Mouse (Mus musculus) midbrain, embryonic 14.5 days (tissue): ENCODE measurements at regions not wholly inside any gene's neighbourhood (a gene's known extent, or its start where the extent isn't known, plus 50 kb on each side); places are given as distances from the start of the nearest gene placed in this dataset.

Experiments used
- ATAC-seq: fragments of 200-750 bp; cut with Nextera tagmentation; 2 replicates; pipeline ENCODE4 v1.8.0; 2017; ENCODE audit warnings: moderate number of reproducible peaks, moderate library complexity; ENCODE audit not compliant: low FRiP score, low TSS enrichment
- DNase-seq: peaks from one replicate; pipeline ENCODE4 v3.0.0-alpha.2; 2015
- H3K27ac ChIP-seq: fragments of 300-500 bp; sonication (generic); replicated peaks from 2 replicates; pipeline ENCODE4 v1.5.1; 2014; ENCODE audit warnings: mild to moderate bottlenecking, low read depth, low read length, moderate library complexity
- H3K27me3 ChIP-seq: fragments of 300-500 bp; sonication (generic); 2 replicates; pipeline ENCODE4 v1.6.1; 2014; ENCODE audit warnings: low read length, control low read depth, mixed read lengths; ENCODE audit not compliant: control insufficient read depth, insufficient read depth
- H3K36me3 ChIP-seq: fragments of 300-500 bp; sonication (generic); 2 replicates; pipeline ENCODE4 v1.6.1; 2014; ENCODE audit warnings: low read length, control low read depth; ENCODE audit not compliant: control insufficient read depth, insufficient read depth
- H3K4me1 ChIP-seq: fragments of 300-500 bp; sonication (generic); 2 replicates; pipeline ENCODE4 v1.6.1; 2014; ENCODE audit warnings: mild to moderate bottlenecking, antibody characterized with exemption, low read length, control low read depth; ENCODE audit not compliant: control insufficient read depth, insufficient read depth
- H3K4me2 ChIP-seq: fragments of 300-500 bp; sonication (generic); 2 replicates; pipeline ENCODE4 v1.6.1; 2014; ENCODE audit warnings: mild to moderate bottlenecking, low read length, moderate library complexity
- H3K4me3 ChIP-seq: fragments of 300-500 bp; sonication (generic); replicated peaks from 2 replicates; pipeline ENCODE4 v1.5.1; 2014; ENCODE audit warnings: low read depth, low read length
- H3K9ac ChIP-seq: fragments of 300-500 bp; sonication (generic); replicated peaks from 2 replicates; pipeline ENCODE4 v1.6.1; 2014; ENCODE audit warnings: mild to moderate bottlenecking, low read length, moderate library complexity
- H3K9me3 ChIP-seq: fragments of 300-500 bp; sonication (generic); 2 replicates; pipeline ENCODE4 v1.6.1; 2016; ENCODE audit warnings: low read length, control low read depth, mixed read lengths; ENCODE audit not compliant: control insufficient read depth
- WGBS: fragments of 180-500 bp; shearing (Covaris S2); extraction: QIAGEN DNeasy Blood & Tissue Kit; methylation state at CpG from one replicate; pipeline ENCODE4 v1.1.7; 2014; 5-methylcytosine and 5-hydroxymethylcytosine counted together

DNA sequence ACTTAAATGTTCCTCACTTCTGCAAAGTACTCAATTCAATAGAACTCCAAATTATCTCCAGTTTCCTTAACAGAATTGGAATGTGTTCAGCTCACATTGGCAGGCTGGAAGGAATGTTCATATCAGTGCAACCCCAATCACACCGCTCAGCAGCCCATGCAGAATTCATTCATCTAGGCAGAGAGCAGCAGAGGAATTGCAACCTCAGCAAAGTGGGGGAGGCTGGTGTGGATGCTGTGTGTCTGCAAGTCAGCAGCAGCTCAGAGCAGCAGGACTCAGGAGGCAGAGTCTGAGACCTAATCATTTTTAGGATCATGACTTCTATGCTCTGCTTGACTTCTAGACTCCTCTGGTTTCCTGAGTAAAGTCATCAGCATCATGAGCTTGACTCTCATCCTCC, 100.7 kb upstream of the Chrna7 start:
- Histone ChIP-seq H3K9ac (no peak overlapping the region), H3K27me3 (no peaks in the 10 kb centered on the region), H3K4me1 (no peaks in the 10 kb centered on the region), H3K4me2 (no peak overlapping the region), H3K4me3 (no peak overlapping the region), H3K9me3 (no peaks in the 10 kb centered on the region), H3K27ac (no peak overlapping the region), H3K36me3 (no peaks in the 10 kb centered on the region)
- ATAC-seq (no peak), DNase-seq (no peak)
- 81% methylated on average over 1 of the region's 1 CpGs for WGBS

- no peak overlapping the region for H3K9ac ChIP-seq
- ATAC-seq = no peak
- peak; percentile 88 for DNase-seq
These were observed 107.2 kb upstream of the Chrna7 start for GRCm38 (mm10) chr7:63319594-63319993.

GRCm38 (mm10) chr7:63321171-63321570, 108.8 kb upstream of the Chrna7 start:
- H3K4me1 ChIP-seq = no peaks in the 10 kb centered on the region
- no peak overlapping the region for H3K4me2 ChIP-seq
- DNase-seq (no peak), ATAC-seq (no peak)
- no peaks in the 10 kb centered on the region for H3K36me3 ChIP-seq
- no peak overlapping the region for H3K4me3 ChIP-seq
- 78% methylated on average over 5 of the region's 5 CpGs for WGBS
- H3K9ac ChIP-seq = no peak overlapping the region
- H3K27ac ChIP-seq = no peak overlapping the region
- no peaks in the 10 kb centered on the region for H3K27me3 ChIP-seq
- no peaks in the 10 kb centered on the region for H3K9me3 ChIP-seq

More at GRCm38 (mm10) chr7:63319594-63319993, 107.2 kb upstream of the Chrna7 start:
- Histone ChIP-seq H3K4me2 (no peak overlapping the region), H3K9me3 (no peaks in the 10 kb centered on the region), H3K27ac (no peak overlapping the region), H3K4me3 (no peak overlapping the region), H3K36me3 (no peaks in the 10 kb centered on the region), H3K27me3 (no peaks in the 10 kb centered on the region), H3K4me1 (no peaks in the 10 kb centered on the region)
- WGBS = 0% methylated on average over 2 of the region's 2 CpGs

GRCm38 (mm10) chr7:63321951-63322710, 109.8 kb upstream of the Chrna7 start:
- ATAC-seq (peak; percentile 42; the same call in 1 of the 2 replicates), DNase-seq (peak; percentile 91)
- WGBS = 34% methylated on average over 11 of the region's 11 CpGs
- no peak overlapping the region for H3K4me2 ChIP-seq
- no peaks in the 10 kb centered on the region for H3K27me3 ChIP-seq
- no peak overlapping the region for H3K4me3 ChIP-seq
- no peaks in the 10 kb centered on the region for H3K4me1 ChIP-seq
- H3K9me3 ChIP-seq = no peaks in the 10 kb centered on the region
- H3K9ac ChIP-seq = no peak overlapping the region
- no peak overlapping the region for H3K27ac ChIP-seq
- H3K36me3 ChIP-seq = no peaks in the 10 kb centered on the region

GRCm38 (mm10) chr7:63335146-63335545, 109.4 kb upstream of the Otud7a start:
- ATAC-seq = no peak; the same call in 1 of the 2 replicates

GRCm38 (mm10) chr7:63336072-63336471, 108.5 kb upstream of the Otud7a start:
- no peaks in the 10 kb centered on the region for H3K9me3 ChIP-seq
- no peak overlapping the region for H3K4me2 ChIP-seq
- no peaks in the 10 kb centered on the region for H3K27me3 ChIP-seq
- no peaks in the 10 kb centered on the region for H3K4me1 ChIP-seq
- DNase-seq (no peak), ATAC-seq (no peak)
- H3K4me3 ChIP-seq = no peak overlapping the region
- no peaks in the 10 kb centered on the region for H3K36me3 ChIP-seq
- 67% methylated on average over 3 of the region's 3 CpGs for WGBS
- H3K27ac ChIP-seq = no peak overlapping the region
- no peak overlapping the region for H3K9ac ChIP-seq

More at GRCm38 (mm10) chr7:63335146-63335545, 109.4 kb upstream of the Otud7a start:
- no peaks in the 10 kb centered on the region for H3K9me3 ChIP-seq
- no peak overlapping the region for H3K4me2 ChIP-seq
- no peaks in the 10 kb centered on the region for H3K36me3 ChIP-seq
- no peak overlapping the region for H3K4me3 ChIP-seq
- no peak overlapping the region for H3K27ac ChIP-seq
- no peaks in the 10 kb centered on the region for H3K27me3 ChIP-seq
- 26% methylated on average over 1 of the region's 1 CpGs for WGBS
- no peak overlapping the region for H3K9ac ChIP-seq
- H3K4me1 ChIP-seq = no peaks in the 10 kb centered on the region
- DNase-seq = peak; percentile 82

- no peak overlapping the region for H3K9ac ChIP-seq
- no peak overlapping the region for H3K4me3 ChIP-seq
- DNase-seq (no peak), ATAC-seq (no peak)
- no peaks in the 10 kb centered on the region for H3K27me3 ChIP-seq
- no peaks in the 10 kb centered on the region for H3K4me1 ChIP-seq
- 83% methylated on average over 4 of the region's 4 CpGs for WGBS
- no peaks in the 10 kb centered on the region for H3K9me3 ChIP-seq
- H3K4me2 ChIP-seq = no peak overlapping the region
- H3K36me3 ChIP-seq = no peaks in the 10 kb centered on the region
- no peak overlapping the region for H3K27ac ChIP-seq
These were observed 102.8 kb upstream of the Otud7a start for GRCm38 (mm10) chr7:63341716-63342115.

DNA sequence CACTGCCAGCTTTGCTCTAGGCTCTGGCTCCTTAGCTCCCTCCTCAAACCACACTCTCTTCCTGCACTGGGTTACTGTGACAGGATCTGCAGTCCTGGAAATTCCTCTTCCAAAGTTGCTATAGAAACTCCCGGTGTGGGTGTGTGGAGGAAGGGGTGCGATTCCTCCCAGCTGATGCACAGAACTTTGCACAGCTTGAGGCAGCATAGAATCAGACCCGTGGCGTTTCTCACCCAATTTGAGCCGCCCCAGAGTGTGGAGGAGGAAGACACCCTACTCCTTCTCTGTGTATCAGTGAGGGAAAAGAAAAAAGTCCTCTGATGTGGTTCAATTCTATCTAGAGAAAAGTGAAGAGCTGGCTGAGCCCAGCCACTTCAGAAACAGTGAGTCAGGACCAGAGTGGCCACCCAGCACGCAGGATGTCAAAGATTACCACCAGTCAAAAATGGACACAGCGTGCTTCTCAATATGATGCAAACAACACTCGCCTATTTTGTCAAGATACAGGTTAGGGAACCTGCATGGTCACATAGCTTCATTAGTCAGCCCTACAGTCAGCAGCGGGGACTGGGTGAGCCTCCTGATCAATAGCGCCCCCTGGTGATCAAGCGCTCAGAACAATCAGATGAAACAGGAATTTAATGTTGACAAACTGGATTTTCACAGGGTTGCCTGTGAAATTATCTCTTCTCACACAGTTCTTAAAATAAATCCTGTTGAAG, 98.7 kb upstream of the Otud7a start:
- H3K36me3 ChIP-seq = no peaks in the 10 kb centered on the region
- ATAC-seq = no peak
- 26% methylated on average over 11 of the region's 11 CpGs for WGBS

DNA sequence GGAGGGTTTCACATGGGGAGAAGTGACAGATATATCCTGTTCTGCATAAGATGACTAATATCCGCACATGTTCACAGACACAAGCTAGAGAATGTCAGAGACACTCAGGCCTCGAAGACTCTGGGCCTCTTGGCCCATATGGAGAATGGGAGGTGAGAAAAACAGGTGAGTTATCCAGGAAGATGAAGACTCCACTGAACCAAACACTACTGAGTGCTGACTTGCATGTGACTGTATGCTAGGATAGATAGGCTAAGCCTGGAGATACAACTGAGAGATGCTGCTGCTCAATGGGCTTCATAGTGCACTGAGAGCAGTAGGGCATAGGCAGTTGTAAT, 98.2 kb upstream of the Otud7a start:
- no peaks in the 10 kb centered on the region for H3K4me1 ChIP-seq
- 94% methylated on average over 2 of the region's 2 CpGs for WGBS
- H3K27ac ChIP-seq = no peak overlapping the region
- H3K9me3 ChIP-seq = no peaks in the 10 kb centered on the region
- no peak for ATAC-seq
- no peak for DNase-seq
- no peak overlapping the region for H3K9ac ChIP-seq
- H3K4me3 ChIP-seq = no peak overlapping the region
- no peaks in the 10 kb centered on the region for H3K36me3 ChIP-seq
- H3K4me2 ChIP-seq = no peak overlapping the region
- H3K27me3 ChIP-seq = no peaks in the 10 kb centered on the region

More for the DNA sequence above, 98.7 kb upstream of the Otud7a start:
- no peaks in the 10 kb centered on the region for H3K9me3 ChIP-seq
- H3K27ac ChIP-seq = no peak overlapping the region
- H3K9ac ChIP-seq = no peak overlapping the region
- no peaks in the 10 kb centered on the region for H3K27me3 ChIP-seq
- no peak overlapping the region for H3K4me3 ChIP-seq
- peak; percentile 68 for DNase-seq
- no peak overlapping the region for H3K4me2 ChIP-seq
- no peaks in the 10 kb centered on the region for H3K4me1 ChIP-seq
